Mouse (Mus musculus): Measurements from ENCODE around the gene Gm5148. TPM values are rescaled to one million over a fixed set of nuclear protein-coding genes. Genes with fewer than 3 reads are reported as not detected.

Gm5148 gene
- polyA plus RNA-seq, 1 experiment from 2014 or later: 8.1 TPM

GRCm38 (mm10) chr3:37729142-37729541, 4.9 kb upstream of the Gm5148 start:
- ATAC-seq (replicated peaks; ENCODE audit: low FRiP score): peak; percentile 75

GRCm38 (mm10) chr3:37728112-37729100, 4.1 kb upstream of the Gm5148 start:
- no peaks in the 10 kb centered on the region for H3K27me3 ChIP-seq
- H3K9me3 ChIP-seq (replicated peaks): no peaks in the 10 kb centered on the region
- peaks cover 59% of the 10 kb centered on the region for H3K4me1 ChIP-seq
- no peak overlapping the region for H3K9ac ChIP-seq
- peak overlapping the region; percentile 66 for H3K27ac ChIP-seq
- H3K4me2 ChIP-seq: no peak overlapping the region
- no peaks in the 10 kb centered on the region for H3K36me3 ChIP-seq
- no peak overlapping the region for H3K4me3 ChIP-seq (replicated peaks)
- 46% methylated on average over 9 of the region's 9 CpGs for WGBS
- ATAC-seq (replicated peaks; ENCODE audit: low FRiP score): no peak

More at GRCm38 (mm10) chr3:37729142-37729541, 4.9 kb upstream of the Gm5148 start:
- no peak overlapping the region for H3K4me2 ChIP-seq
- H3K27me3 ChIP-seq: no peaks in the 10 kb centered on the region
- no peak overlapping the region for H3K9ac ChIP-seq
- no peak overlapping the region for H3K4me3 ChIP-seq (replicated peaks)
- H3K27ac ChIP-seq: peak overlapping the region; percentile 66
- no peaks in the 10 kb centered on the region for H3K9me3 ChIP-seq (replicated peaks)
- WGBS: 13% methylated on average over 4 of the region's 4 CpGs
- H3K36me3 ChIP-seq: no peaks in the 10 kb centered on the region
- H3K4me1 ChIP-seq: peaks cover 59% of the 10 kb centered on the region

DNA sequence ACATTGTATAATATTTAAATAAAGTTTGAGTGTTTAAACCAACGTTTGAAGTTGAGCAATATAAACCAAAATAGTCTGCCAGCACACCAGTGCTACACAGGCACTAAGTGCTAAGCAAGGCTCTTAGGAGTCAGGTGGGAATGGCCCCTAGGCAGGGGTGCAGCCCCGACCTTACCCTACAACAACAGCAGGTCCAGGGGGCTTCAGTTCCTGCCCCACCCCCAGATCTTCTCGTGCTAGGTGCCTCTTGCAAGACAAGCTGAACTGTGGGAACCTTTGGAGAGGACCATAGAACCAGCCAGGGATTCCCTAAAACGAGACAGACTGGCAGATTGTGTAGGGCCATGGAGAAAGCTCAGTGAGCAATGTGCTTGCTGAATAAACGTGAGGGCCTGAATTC, 3.1 kb upstream of the Gm5148 start:
- Histone ChIP-seq H3K4me3 (replicated peaks) (no peak overlapping the region), H3K36me3 (no peaks in the 10 kb centered on the region), H3K9ac (no peak overlapping the region), H3K9me3 (replicated peaks) (no peaks in the 10 kb centered on the region), H3K27me3 (no peaks in the 10 kb centered on the region), H3K4me1 (peaks cover 60% of the 10 kb centered on the region), H3K4me2 (no peak overlapping the region), H3K27ac (no peak overlapping the region)
- WGBS: 71% methylated on average over 5 of the region's 5 CpGs
- ATAC-seq (replicated peaks; ENCODE audit: low FRiP score): no peak

GRCm38 (mm10) chr3:37726501-37727140, 2.3 kb upstream of the Gm5148 start:
- ATAC-seq (replicated peaks; ENCODE audit: low FRiP score): no peak
- 77% methylated on average over 4 of the region's 4 CpGs for WGBS
- no peak overlapping the region for H3K4me2 ChIP-seq
- no peak overlapping the region for H3K27ac ChIP-seq
- H3K36me3 ChIP-seq: no peaks in the 10 kb centered on the region
- no peaks in the 10 kb centered on the region for H3K27me3 ChIP-seq
- H3K4me1 ChIP-seq: peaks cover 61% of the 10 kb centered on the region
- H3K9ac ChIP-seq: no peak overlapping the region
- H3K4me3 ChIP-seq (replicated peaks): no peak overlapping the region
- H3K9me3 ChIP-seq (replicated peaks): no peaks in the 10 kb centered on the region

GRCm38 (mm10) chr3:37724946-37725735, 851 bp upstream of the Gm5148 start:
- Histone ChIP-seq H3K4me3 (replicated peaks) (no peak overlapping the region), H3K4me2 (peak overlapping the region; percentile 71), H3K4me1 (peaks cover 61% of the 10 kb centered on the region), H3K9ac (no peak overlapping the region), H3K27me3 (no peaks in the 10 kb centered on the region), H3K27ac (peak overlapping the region; percentile 83), H3K36me3 (no peaks in the 10 kb centered on the region), H3K9me3 (replicated peaks) (no peaks in the 10 kb centered on the region)
- no peak for ATAC-seq (replicated peaks; ENCODE audit: low FRiP score)
- WGBS: 61% methylated on average over 6 of the region's 6 CpGs

DNA sequence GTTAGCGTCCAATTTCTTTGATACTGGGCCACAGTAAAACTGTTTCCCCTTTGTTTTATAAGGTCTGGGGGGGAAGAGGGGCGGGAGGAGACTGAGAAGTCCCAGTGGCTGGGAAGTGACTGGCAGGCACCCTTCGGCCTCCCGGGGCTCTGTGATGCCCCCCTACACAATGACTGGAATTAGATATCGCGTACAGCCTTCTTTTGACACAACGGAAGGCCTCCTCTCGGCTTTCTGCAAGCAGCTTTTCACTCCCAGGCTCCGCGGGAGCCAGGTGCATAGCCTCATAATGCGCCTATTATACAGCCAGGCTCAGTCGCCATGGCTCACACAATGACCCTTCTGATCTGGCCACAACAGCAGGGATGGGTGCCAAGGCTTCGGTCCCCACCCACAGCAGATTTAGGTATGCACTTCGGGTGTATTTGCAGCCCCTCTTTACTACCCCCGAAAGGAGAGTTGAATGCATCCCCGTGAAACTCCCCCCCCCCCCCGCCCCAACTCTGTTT, 574 bp downstream of the Gm5148 start:
- peak; percentile 59 for ATAC-seq (replicated peaks; ENCODE audit: low FRiP score)
- peaks cover 47% of the 10 kb centered on the region for H3K4me1 ChIP-seq
- H3K9me3 ChIP-seq (replicated peaks): no peaks in the 10 kb centered on the region
- WGBS: under 1% methylated on average over 17 of the region's 17 CpGs
- H3K4me3 ChIP-seq (replicated peaks): peak overlapping the region; percentile 42
- peak overlapping the region; percentile 92 for H3K27ac ChIP-seq
- peak overlapping the region; percentile 32; the same call in 1 of the 2 replicates for H3K9ac ChIP-seq
- H3K36me3 ChIP-seq: no peaks in the 10 kb centered on the region
- no peaks in the 10 kb centered on the region for H3K27me3 ChIP-seq
- peak overlapping the region; percentile 71 for H3K4me2 ChIP-seq

GRCm38 (mm10) chr3:37723061-37723521, 1.2 kb downstream of the Gm5148 start:
- no peaks in the 10 kb centered on the region for H3K9me3 ChIP-seq (replicated peaks)
- no peaks in the 10 kb centered on the region for H3K27me3 ChIP-seq
- WGBS: 12% methylated on average over 11 of the region's 11 CpGs
- ATAC-seq (replicated peaks; ENCODE audit: low FRiP score): peak; percentile 54
- H3K4me1 ChIP-seq: peaks cover 41% of the 10 kb centered on the region
- H3K36me3 ChIP-seq: no peaks in the 10 kb centered on the region
- peak overlapping the region; percentile 25; the same call in 1 of the 2 replicates for H3K9ac ChIP-seq
- peak overlapping the region; percentile 71 for H3K4me2 ChIP-seq
- H3K4me3 ChIP-seq (replicated peaks): peak overlapping the region; percentile 42
- H3K27ac ChIP-seq: peak overlapping the region; percentile 92

GRCm38 (mm10) chr3:37722487-37723060, 1.7 kb downstream of the Gm5148 start:
- WGBS: 47% methylated on average over 12 of the region's 12 CpGs
- Histone ChIP-seq H3K9me3 (replicated peaks) (no peaks in the 10 kb centered on the region), H3K27me3 (no peaks in the 10 kb centered on the region), H3K36me3 (no peaks in the 10 kb centered on the region), H3K27ac (peak overlapping the region; percentile 70), H3K4me2 (peak overlapping the region; percentile 71), H3K4me1 (peaks cover 37% of the 10 kb centered on the region), H3K9ac (peak overlapping the region; percentile 25; the same call in 1 of the 2 replicates), H3K4me3 (replicated peaks) (peak overlapping the region; percentile 42)
- ATAC-seq (replicated peaks; ENCODE audit: low FRiP score): no peak

DNA sequence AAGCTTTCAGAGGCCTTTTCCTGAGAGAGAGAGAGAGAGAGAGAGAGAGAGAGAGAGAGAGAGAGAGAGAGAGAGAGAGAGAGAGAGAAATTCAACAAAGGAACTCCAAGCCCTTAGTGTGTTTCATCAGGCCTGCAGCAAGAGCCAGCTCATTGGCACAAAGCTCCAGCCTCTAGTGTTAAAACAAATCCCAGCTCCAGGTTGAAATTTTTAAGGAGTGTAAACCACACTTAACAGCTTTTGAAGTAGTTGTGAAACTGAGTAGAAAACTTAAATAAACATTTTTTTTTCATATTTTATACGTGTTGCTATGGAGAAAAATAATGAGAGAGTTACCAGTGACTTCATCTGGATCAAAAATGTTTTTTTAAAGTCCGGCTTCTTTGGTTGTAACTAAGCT, 7.3 kb downstream of the Gm5148 start:
- H3K27ac ChIP-seq: no peak overlapping the region
- no peak for ATAC-seq (replicated peaks; ENCODE audit: low FRiP score)
- H3K4me2 ChIP-seq: no peak overlapping the region
- WGBS: 78% methylated on average over 2 of the region's 2 CpGs
- H3K9me3 ChIP-seq (replicated peaks): no peaks in the 10 kb centered on the region
- H3K4me1 ChIP-seq: 0 out of 2 replicates have a peak, but pooled peaks cover 3% of the 10 kb centered on the region
- no peak overlapping the region for H3K9ac ChIP-seq
- no peaks in the 10 kb centered on the region for H3K27me3 ChIP-seq
- H3K36me3 ChIP-seq: no peaks in the 10 kb centered on the region
- H3K4me3 ChIP-seq (replicated peaks): no peak overlapping the region

DNA sequence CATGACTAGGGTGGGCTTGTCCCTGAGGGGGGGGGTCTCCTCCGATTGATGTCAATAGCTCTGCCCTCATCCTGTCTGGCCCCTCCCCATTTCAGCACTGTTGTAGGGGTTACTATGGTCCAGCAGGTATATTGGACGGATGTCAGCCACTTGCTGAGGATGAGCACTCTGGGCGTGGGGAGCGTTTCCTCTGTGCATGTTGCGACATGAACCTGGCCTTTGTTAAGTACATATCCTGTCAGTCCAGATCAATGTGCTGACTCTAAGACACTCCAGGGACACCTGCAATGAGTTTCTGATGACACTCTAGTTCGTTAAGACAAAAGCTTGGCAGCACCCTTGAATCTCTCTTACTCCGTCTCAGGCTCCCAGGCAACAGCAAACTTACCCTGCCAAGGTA, 8.6 kb downstream of the Gm5148 start:
- no peak for ATAC-seq (replicated peaks; ENCODE audit: low FRiP score)
- Histone ChIP-seq H3K4me2 (no peak overlapping the region), H3K9ac (no peak overlapping the region), H3K27ac (no peak overlapping the region), H3K36me3 (no peaks in the 10 kb centered on the region), H3K27me3 (no peaks in the 10 kb centered on the region), H3K4me3 (replicated peaks) (no peak overlapping the region), H3K4me1 (0 out of 2 replicates have a peak, but pooled peaks cover 3% of the 10 kb centered on the region), H3K9me3 (replicated peaks) (no peaks in the 10 kb centered on the region)
- WGBS: 90% methylated on average over 7 of the region's 7 CpGs

DNA sequence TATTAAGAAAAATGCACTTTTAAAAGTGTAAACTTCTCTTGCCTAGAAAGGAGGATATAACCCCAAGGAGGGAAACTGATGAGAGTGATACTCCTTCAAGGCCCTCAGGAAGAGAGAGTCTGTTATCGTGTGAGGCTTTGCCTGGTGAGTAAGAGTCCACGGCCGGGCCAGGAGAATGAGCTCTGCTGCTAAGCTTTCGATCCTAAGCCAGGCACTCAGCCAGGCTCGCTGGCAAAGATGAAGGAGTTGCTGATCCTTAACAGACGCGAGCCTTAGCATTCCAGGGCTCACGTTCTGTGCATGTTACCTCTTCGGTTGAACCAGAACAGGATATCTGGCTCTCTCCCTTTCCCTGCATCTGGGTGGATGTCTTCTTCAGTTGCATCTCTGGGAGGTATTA, 11.8 kb downstream of the Gm5148 start:
- Histone ChIP-seq H3K27ac (no peak overlapping the region), H3K4me3 (replicated peaks) (no peak overlapping the region), H3K4me2 (no peak overlapping the region), H3K36me3 (no peaks in the 10 kb centered on the region), H3K4me1 (peaks cover 20% of the 10 kb centered on the region), H3K9me3 (replicated peaks) (no peaks in the 10 kb centered on the region), H3K9ac (no peak overlapping the region), H3K27me3 (no peaks in the 10 kb centered on the region)
- ATAC-seq (replicated peaks; ENCODE audit: low FRiP score): no peak
- 58% methylated on average over 9 of the region's 9 CpGs for WGBS

Data from kidney, embryonic 15.5 days (tissue).